Mouse (Mus musculus) NIH3T3 (cell line): ENCODE data around the gene Hyal1.
A peak's percentile ranks its signal among the peaks of the same experiment; 100 is the strongest.

Experiments
- DNase-seq: peaks from one replicate; pipeline ENCODE4 v3.0.0-alpha.2; 2012; ENCODE audit warnings: low read depth

Hyal1 gene

GRCm38 (mm10) chr9:107576357-107577107 is at the start of gene Hyal1:
Hyal1 (plus strand) TSS chr9:107576927.
- DNase-seq, result peak; percentile 86

- DNase-seq, result peak; percentile 95
These were observed 42.8 kb upstream of the Hyal1 start, which contains the start of gene Tmem115 for GRCm38 (mm10) chr9:107533791-107534407. Tmem115 (plus strand) TSS chr9:107533945.

GRCm38 (mm10) chr9:107534408-107535202 is 42.1 kb upstream of the Hyal1 start:
- DNase-seq, result peak; percentile 36

- DNase-seq, result no peak
These were observed 38.5 kb upstream of the Hyal1 start for GRCm38 (mm10) chr9:107538231-107538630.

- DNase-seq, result no peak
These were observed 38.0 kb upstream of the Hyal1 start for GRCm38 (mm10) chr9:107538711-107539110.

GRCm38 (mm10) chr9:107539940-107540339 is 36.8 kb upstream of the Hyal1 start:
- no peak for DNase-seq

- DNase-seq, result no peak
These were observed 36.3 kb upstream of the Hyal1 start for GRCm38 (mm10) chr9:107540420-107540819.

- no peak for DNase-seq
These were observed 35.7 kb upstream of the Hyal1 start for GRCm38 (mm10) chr9:107541005-107541404.

GRCm38 (mm10) chr9:107541474-107542351 is 35.0 kb upstream of the Hyal1 start, which contains the start of the genes Cyb561d2 and Nprl2:
Cyb561d2 (minus strand) TSS chr9:107542193.
Nprl2 (plus strand) TSS chr9:107542226.
- DNase-seq, result peak; percentile 94

GRCm38 (mm10) chr9:107542352-107542686 is 34.4 kb upstream of the Hyal1 start:
- no peak for DNase-seq

GRCm38 (mm10) chr9:107542721-107543120 is 34.0 kb upstream of the Hyal1 start:
- no peak for DNase-seq

GRCm38 (mm10) chr9:107543299-107543698 is 33.4 kb upstream of the Hyal1 start:
- DNase-seq, result no peak

- DNase-seq, result no peak
These were observed 32.5 kb upstream of the Hyal1 start for GRCm38 (mm10) chr9:107544196-107544700.

GRCm38 (mm10) chr9:107544729-107545128 is 32.0 kb upstream of the Hyal1 start:
- no peak for DNase-seq

- DNase-seq, result no peak
These were observed 31.5 kb upstream of the Hyal1 start for GRCm38 (mm10) chr9:107545199-107545598.

- peak; percentile 87 for DNase-seq
These were observed 31.1 kb upstream of the Hyal1 start for GRCm38 (mm10) chr9:107545602-107546001.

GRCm38 (mm10) chr9:107547026-107547425 is 29.7 kb upstream of the Hyal1 start, which contains the start of gene Zmynd10:
Zmynd10 (plus strand) TSS chr9:107547298.
- DNase-seq, result peak; percentile 92

- DNase-seq, result no peak
These were observed 28.8 kb upstream of the Hyal1 start for GRCm38 (mm10) chr9:107547957-107548356.

GRCm38 (mm10) chr9:107548820-107549219 is 27.9 kb upstream of the Hyal1 start:
- DNase-seq, result no peak

- DNase-seq, result no peak
These were observed 27.2 kb upstream of the Hyal1 start for GRCm38 (mm10) chr9:107549297-107550074.
